Mouse (Mus musculus): ENCODE results near the gene Foxs1. TPM values are rescaled to one million over a fixed set of nuclear protein-coding genes. Genes with fewer than 3 reads are reported as not detected.

Foxs1 gene
- polyA plus RNA-seq, 2 experiments, result 0.08 to 0.18 TPM

GRCm38 (mm10) chr2:152899011-152899410 is 34.0 kb downstream of the Foxs1 start:
- no peaks in the 10 kb centered on the region for H3K27me3 ChIP-seq (ENCODE audit: control insufficient read depth, insufficient read depth, low read length)
- WGBS (ENCODE audit: insufficient replicate concordance), result 83% methylated on average over 6 of the region's 6 CpGs
- H3K4me3 ChIP-seq (ENCODE audit: insufficient read depth in 1 of 2, low read depth in 2 of 2, low read length in 2 of 2), result no peak overlapping the region
- ATAC-seq (ENCODE audit: insufficient read depth) (no peak), DNase-seq (ENCODE audit: low read depth in 3 of 3, low spot score in 3 of 3) (no peak)
- H3K4me1 ChIP-seq (replicated peaks; ENCODE audit: control insufficient read depth in 2 of 2, insufficient read depth in 2 of 2, low read length in 1 of 2), result no peaks in the 10 kb centered on the region
- H3K27ac ChIP-seq, result no peak overlapping the region
- no peak overlapping the region for H3K4me2 ChIP-seq (ENCODE audit: low read depth)
- no peaks in the 10 kb centered on the region for H3K9me3 ChIP-seq (ENCODE audit: control insufficient read depth, low read length)
- TF ChIP-seq EP300 (IDR thresholded peaks at IDR 0.05; ENCODE audit: low read depth) (no peak), CTCF (IDR thresholded peaks at IDR 0.05; ENCODE audit: low read depth) (no peak)
- peaks cover 19% of the 10 kb centered on the region for H3K36me3 ChIP-seq (replicated peaks; ENCODE audit: control insufficient read depth, insufficient read depth, low read depth)
- no peak overlapping the region for H3K9ac ChIP-seq (replicated peaks)

DNA sequence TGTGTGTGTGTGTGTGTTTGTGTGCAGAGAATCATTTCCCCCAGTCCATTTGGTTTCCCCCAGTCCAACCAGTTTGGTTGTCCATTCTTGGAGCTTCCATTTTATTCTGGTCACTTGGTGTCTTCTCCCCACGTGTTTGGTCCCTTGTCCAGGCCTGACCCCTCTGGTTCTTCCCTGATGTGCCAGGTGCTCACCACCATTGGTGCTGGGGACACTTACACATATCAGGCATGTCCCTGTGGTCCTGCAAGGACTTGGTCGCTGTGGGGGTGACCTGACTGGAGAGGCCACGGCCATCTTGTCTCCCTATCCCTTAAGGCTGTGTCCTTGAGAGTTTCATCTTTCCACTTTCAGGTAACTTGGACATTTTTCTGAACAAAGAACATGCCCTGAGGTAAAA is 36.1 kb downstream of the Foxs1 start:
- no peaks in the 10 kb centered on the region for H3K27me3 ChIP-seq (ENCODE audit: control insufficient read depth, insufficient read depth, low read length)
- H3K36me3 ChIP-seq (replicated peaks; ENCODE audit: control insufficient read depth, insufficient read depth, low read depth), result peaks cover 40% of the 10 kb centered on the region
- H3K4me1 ChIP-seq (replicated peaks; ENCODE audit: control insufficient read depth in 2 of 2, insufficient read depth in 2 of 2, low read length in 1 of 2), result no peaks in the 10 kb centered on the region
- 78% methylated on average over 3 of the region's 3 CpGs for WGBS (ENCODE audit: insufficient replicate concordance)
- DNase-seq (ENCODE audit: low read depth in 3 of 3, low spot score in 3 of 3), result no peak
- no peak for ATAC-seq (ENCODE audit: insufficient read depth)
- TF ChIP-seq CTCF (IDR thresholded peaks at IDR 0.05; ENCODE audit: low read depth) (no peak), EP300 (IDR thresholded peaks at IDR 0.05; ENCODE audit: low read depth) (no peak)
- H3K4me3 ChIP-seq (ENCODE audit: insufficient read depth in 1 of 2, low read depth in 2 of 2, low read length in 2 of 2), result no peak overlapping the region
- H3K9ac ChIP-seq (replicated peaks), result no peak overlapping the region
- H3K9me3 ChIP-seq (ENCODE audit: control insufficient read depth, low read length), result no peaks in the 10 kb centered on the region
- no peak overlapping the region for H3K27ac ChIP-seq
- H3K4me2 ChIP-seq (ENCODE audit: low read depth), result no peak overlapping the region

DNA sequence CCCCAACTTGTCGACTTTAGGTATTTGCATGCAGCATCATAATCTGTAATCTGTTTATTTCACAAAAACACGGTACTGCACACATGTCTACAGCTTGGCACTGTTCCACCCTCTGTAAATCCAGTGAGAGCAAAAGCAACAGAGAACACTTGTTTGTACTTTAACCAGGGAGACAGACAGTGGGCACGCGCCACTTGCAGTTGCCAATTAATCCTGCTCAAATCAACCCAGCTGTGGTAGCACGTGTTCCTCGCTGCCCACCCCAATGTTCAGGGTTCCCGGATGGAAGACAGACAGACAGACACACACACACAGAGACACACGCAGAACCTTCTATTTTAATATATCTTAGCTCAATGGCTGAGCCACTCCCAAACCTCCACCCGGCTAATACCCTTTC is 37.2 kb downstream of the Foxs1 start:
- DNase-seq (ENCODE audit: low read depth in 3 of 3, low spot score in 3 of 3) (no peak), ATAC-seq (ENCODE audit: insufficient read depth) (no peak)
- Histone ChIP-seq H3K4me3 (ENCODE audit: insufficient read depth in 1 of 2, low read depth in 2 of 2, low read length in 2 of 2) (no peak overlapping the region), H3K36me3 (replicated peaks; ENCODE audit: control insufficient read depth, insufficient read depth, low read depth) (peaks cover 51% of the 10 kb centered on the region), H3K9ac (replicated peaks) (no peak overlapping the region), H3K27me3 (ENCODE audit: control insufficient read depth, insufficient read depth, low read length) (no peaks in the 10 kb centered on the region), H3K4me1 (replicated peaks; ENCODE audit: control insufficient read depth in 2 of 2, insufficient read depth in 2 of 2, low read length in 1 of 2) (no peaks in the 10 kb centered on the region), H3K27ac (no peak overlapping the region), H3K9me3 (ENCODE audit: control insufficient read depth, low read length) (no peaks in the 10 kb centered on the region), H3K4me2 (ENCODE audit: low read depth) (no peak overlapping the region)
- 92% methylated on average over 9 of the region's 9 CpGs for WGBS (ENCODE audit: insufficient replicate concordance)
- TF ChIP-seq EP300 (IDR thresholded peaks at IDR 0.05; ENCODE audit: low read depth), result no peak
- no peak for TF ChIP-seq CTCF (IDR thresholded peaks at IDR 0.05; ENCODE audit: low read depth)

DNA sequence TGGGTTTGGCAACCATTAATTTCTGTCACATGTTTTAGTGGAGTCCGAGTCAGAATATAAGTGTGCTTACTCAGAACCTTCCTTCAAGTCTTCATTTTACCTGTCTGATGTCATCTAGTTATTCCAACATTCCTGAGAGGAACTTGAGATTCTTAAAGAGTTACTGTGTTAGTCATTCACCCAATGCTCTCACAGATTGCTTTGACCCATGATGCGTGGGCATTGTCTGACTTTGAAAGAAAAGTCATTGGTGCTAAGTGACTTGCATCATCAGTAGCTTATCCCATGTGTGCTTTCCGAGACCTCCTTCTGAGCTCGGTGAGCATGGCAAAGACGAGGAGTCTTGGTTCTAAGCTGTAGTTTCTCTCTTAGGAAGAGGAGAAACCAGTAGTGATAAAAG is 44.2 kb downstream of the Foxs1 start:
- Histone ChIP-seq H3K4me3 (ENCODE audit: insufficient read depth in 1 of 2, low read depth in 2 of 2, low read length in 2 of 2) (no peak overlapping the region), H3K9ac (replicated peaks) (no peak overlapping the region), H3K36me3 (replicated peaks; ENCODE audit: control insufficient read depth, insufficient read depth, low read depth) (peaks cover 96% of the 10 kb centered on the region), H3K9me3 (ENCODE audit: control insufficient read depth, low read length) (no peaks in the 10 kb centered on the region), H3K4me2 (ENCODE audit: low read depth) (no peak overlapping the region), H3K4me1 (replicated peaks; ENCODE audit: control insufficient read depth in 2 of 2, insufficient read depth in 2 of 2, low read length in 1 of 2) (no peaks in the 10 kb centered on the region), H3K27me3 (ENCODE audit: control insufficient read depth, insufficient read depth, low read length) (no peaks in the 10 kb centered on the region), H3K27ac (no peak overlapping the region)
- 88% methylated on average over 5 of the region's 5 CpGs for WGBS (ENCODE audit: insufficient replicate concordance)
- no peak for ATAC-seq (ENCODE audit: insufficient read depth)
- no peak for DNase-seq (ENCODE audit: low read depth in 3 of 3, low spot score in 3 of 3)
- TF ChIP-seq EP300 (IDR thresholded peaks at IDR 0.05; ENCODE audit: low read depth) (no peak), CTCF (IDR thresholded peaks at IDR 0.05; ENCODE audit: low read depth) (no peak)

DNA sequence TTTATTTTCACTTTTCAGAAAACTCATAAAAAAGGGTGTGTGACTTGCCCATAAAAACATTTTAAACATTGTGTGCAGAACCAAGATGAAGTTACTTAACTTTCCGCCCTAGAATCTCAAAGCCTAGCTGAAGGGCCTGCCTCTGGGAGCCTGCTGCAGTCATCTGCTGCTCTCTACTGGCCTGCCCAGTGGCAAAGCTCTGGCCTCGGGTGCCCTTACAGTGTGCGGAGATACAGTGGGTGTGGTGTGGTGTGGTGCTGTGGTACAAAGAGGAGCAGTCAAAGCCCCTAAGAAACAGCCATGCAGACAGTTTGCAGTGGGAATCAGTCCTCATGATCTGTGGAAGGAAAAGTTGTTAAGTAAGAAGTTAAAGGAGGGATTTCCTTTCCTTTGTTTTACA is 45.8 kb downstream of the Foxs1 start:
- TF ChIP-seq EP300 (IDR thresholded peaks at IDR 0.05; ENCODE audit: low read depth) (no peak), CTCF (IDR thresholded peaks at IDR 0.05; ENCODE audit: low read depth) (no peak)
- WGBS (ENCODE audit: insufficient replicate concordance), result 81% methylated on average over 3 of the region's 3 CpGs
- H3K4me1 ChIP-seq (replicated peaks; ENCODE audit: control insufficient read depth in 2 of 2, insufficient read depth in 2 of 2, low read length in 1 of 2), result no peaks in the 10 kb centered on the region
- H3K4me3 ChIP-seq (ENCODE audit: insufficient read depth in 1 of 2, low read depth in 2 of 2, low read length in 2 of 2), result no peak overlapping the region
- DNase-seq (ENCODE audit: low read depth in 3 of 3, low spot score in 3 of 3), result no peak
- H3K4me2 ChIP-seq (ENCODE audit: low read depth), result no peak overlapping the region
- no peak for ATAC-seq (ENCODE audit: insufficient read depth)
- no peaks in the 10 kb centered on the region for H3K9me3 ChIP-seq (ENCODE audit: control insufficient read depth, low read length)
- no peaks in the 10 kb centered on the region for H3K27me3 ChIP-seq (ENCODE audit: control insufficient read depth, insufficient read depth, low read length)
- H3K27ac ChIP-seq, result no peak overlapping the region
- H3K36me3 ChIP-seq (replicated peaks; ENCODE audit: control insufficient read depth, insufficient read depth, low read depth), result peaks cover 95% of the 10 kb centered on the region
- H3K9ac ChIP-seq (replicated peaks), result no peak overlapping the region

Data from liver, embryonic 14.5 days (tissue).